Mouse (Mus musculus): Measurements from ENCODE around the gene Kremen2.

Kremen2 gene

DNA sequence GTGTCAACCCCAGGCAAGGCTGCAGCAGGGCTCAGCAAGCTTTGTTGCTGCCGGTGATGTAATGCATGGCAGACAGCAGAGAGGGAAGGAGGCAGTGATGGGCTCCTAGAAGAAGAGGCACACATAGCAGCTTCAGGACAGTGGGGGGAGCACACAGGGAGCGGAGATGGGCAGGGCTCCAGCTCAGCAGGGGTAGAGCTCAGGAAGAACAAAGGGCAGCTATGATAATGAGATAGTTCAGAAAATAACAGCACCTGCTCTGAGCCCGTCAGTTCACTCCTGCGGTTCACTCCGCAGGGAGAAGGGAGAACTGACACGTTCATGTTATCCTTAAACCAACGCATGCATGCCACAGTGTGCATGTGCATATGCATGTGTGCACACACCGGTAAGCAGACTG is 13.2 kb upstream of the Kremen2 start:
- no peak for DNase-seq

- DNase-seq, result no peak
Observed at GRCm38 (mm10) chr17:23757581-23757980, 11.9 kb upstream of the Kremen2 start.

GRCm38 (mm10) chr17:23755689-23756088 is 10.1 kb upstream of the Kremen2 start:
- DNase-seq, result no peak

- DNase-seq, result no peak
Observed at GRCm38 (mm10) chr17:23749400-23750191, 4.0 kb upstream of the Kremen2 start.

- peak; percentile 64 for DNase-seq
Observed at GRCm38 (mm10) chr17:23748631-23749391, 3.2 kb upstream of the Kremen2 start.

GRCm38 (mm10) chr17:23748026-23748425 is 2.4 kb upstream of the Kremen2 start:
- no peak for DNase-seq

- DNase-seq, result no peak
Observed at GRCm38 (mm10) chr17:23747471-23747870, 1.8 kb upstream of the Kremen2 start.

GRCm38 (mm10) chr17:23746767-23747166 is 1.1 kb upstream of the Kremen2 start:
- DNase-seq, result no peak

- no peak for DNase-seq
Observed at GRCm38 (mm10) chr17:23746311-23746710, 678 bp upstream of the Kremen2 start.

DNA sequence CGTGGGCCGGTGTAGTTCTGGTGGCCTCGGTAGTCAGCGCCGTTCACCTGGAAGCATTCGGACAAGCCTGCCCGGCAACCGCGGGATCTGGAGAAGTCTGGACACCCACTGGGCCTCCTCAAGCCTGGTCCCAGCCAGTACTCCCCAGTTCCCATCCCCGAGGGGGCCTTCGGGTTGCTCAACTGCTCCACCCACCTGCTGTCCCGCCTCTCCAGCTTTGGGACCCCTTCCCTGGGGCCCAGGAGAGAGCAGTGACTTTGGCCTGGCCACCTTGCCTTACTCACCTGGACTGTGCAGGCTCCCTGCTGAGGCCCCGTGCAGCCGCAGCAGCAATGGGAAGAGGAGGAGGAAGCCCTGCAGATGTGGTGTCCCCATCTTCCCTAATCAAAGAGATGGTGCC is 982 bp downstream of the Kremen2 start:
- no peak for DNase-seq

DNA sequence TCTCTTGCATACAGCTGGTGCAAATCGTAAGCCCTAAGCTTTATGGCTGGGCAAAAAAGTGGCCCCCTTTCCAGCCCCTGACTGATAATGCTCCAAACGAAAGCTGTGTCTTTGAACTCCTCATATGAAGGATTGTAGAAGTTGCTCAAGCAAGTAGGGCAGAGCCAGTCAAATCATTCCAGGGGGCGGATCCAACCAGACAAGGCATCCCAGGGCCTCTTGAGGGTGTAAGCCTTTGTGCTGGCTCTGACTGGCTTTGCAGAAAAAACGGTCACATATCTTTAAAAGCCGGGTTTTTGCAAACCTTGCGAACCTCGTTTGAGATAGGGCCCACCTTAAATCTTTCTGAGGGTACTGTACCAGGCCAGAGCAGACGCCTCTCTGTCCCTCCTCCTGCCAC is 1.6 kb downstream of the Kremen2 start:
- DNase-seq, result no peak

DNA sequence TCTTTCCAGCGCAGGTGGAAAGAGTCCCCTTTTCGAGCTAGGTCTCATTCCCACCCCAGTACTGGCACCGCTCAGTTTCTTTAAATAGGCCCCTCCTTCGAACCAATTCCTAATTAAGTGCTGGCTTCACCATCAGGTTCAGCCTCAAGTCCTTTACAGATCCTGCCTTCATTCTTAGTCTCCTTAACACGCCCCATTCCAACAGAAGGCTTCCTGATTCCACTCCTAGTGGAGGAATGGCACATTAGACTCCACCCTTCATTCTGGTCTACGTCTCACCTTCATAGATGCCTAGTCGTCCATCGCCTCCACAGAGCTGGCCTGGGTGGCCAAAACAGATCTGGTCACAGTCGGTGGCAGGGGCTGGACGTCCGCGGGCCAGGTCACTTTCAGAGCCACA is 2.7 kb downstream of the Kremen2 start:
- DNase-seq, result no peak

- no peak for DNase-seq
Observed at GRCm38 (mm10) chr17:23742210-23742793, 3.3 kb downstream of the Kremen2 start.

- no peak for DNase-seq
Observed at GRCm38 (mm10) chr17:23741359-23742209, 4.0 kb downstream of the Kremen2 start.

DNA sequence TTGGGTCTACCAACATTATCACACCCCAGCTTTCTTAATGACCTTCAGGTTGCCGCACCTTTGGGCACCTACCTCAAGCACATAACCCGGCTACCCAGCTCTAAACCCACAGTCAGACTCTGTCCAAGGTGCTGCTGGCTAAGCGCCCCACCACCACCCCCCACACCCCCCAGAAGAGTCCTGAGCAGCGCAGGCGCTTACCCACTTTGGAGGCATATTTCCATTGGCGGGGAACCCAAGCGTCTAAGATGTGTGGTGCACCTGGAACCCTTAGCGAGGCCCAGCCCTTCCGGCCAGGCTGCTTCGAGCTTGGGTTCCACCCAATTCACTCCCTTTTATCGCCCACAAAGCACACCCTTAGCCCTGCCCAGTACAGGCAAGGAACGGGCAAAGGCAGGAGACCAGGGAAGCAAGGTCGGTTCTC is 5.0 kb downstream of the Kremen2 start, which contains the start of gene Paqr4:
Gene Paqr4, minus strand, starts transcription at position 270 of the 424 bp plus-strand sequence.
- peak; percentile 72 for DNase-seq

GRCm38 (mm10) chr17:23740136-23740584 is 5.5 kb downstream of the Kremen2 start:
- DNase-seq, result peak; percentile 91

- DNase-seq, result no peak
Observed at GRCm38 (mm10) chr17:23739202-23740135, 6.2 kb downstream of the Kremen2 start.

DNA sequence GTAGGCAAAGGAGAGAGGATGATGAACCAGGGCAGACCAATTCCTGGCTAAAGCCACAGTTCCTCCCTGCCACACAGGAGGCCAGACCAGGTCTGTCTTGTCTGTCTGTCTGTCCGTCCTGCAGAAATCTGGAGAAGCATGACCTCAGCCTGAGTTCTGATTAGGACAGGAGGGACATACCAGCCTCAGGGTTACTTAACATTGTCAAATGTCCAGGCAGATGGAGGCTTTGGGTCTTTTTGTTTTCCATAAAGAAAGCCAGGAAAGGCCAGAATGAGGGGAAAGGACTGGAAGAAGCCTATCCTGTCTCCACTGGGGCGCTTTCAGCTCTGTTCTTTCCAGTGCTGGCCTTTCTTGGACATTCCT is 6.8 kb downstream of the Kremen2 start:
- no peak for DNase-seq

DNA sequence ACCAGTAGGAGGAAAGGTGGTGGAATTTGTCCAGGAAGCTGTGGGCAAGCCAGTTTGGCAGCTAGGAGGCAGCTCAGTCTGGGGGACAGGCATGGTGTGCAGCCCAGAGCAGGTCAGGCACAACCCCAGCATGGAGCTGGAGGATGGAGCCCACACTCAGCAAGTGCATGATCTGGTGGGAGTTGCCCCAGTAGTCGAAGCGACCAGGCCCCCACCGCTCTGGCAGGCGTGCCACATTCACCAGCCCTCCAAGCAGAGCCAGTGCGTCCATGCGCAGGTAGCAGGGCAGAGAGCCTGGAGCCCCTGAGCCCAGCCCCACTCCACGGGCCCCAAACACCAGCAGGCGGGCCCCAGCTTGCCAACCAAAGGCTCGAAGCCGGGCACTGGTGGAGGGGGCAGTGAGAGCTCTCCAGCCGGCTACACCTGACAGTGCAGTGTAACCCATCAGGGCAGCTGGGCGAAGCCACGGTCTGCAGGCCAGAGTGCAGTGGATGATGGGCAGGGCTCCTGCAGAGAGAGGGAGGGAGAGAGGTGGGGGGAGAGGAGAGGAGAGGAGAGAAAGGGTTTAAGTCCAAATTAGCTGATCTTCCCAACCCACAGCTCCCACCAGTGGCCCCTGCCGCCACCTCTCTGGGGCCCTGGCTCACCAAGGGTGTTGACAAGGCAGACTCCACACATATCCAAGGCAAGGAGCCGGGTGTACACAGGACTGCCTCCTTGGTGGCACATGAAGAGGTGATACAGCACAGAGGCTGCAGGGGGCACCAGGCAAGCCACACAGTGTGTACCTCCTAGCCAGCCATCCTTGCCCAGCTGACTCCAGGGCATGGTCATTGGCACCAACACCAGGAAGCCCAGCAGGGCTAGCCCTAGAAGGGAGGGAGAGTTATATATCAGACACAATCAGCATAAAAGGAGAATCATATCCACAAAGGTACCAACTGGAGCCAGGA is 7.9 kb downstream of the Kremen2 start:
- DNase-seq, result no peak

DNA sequence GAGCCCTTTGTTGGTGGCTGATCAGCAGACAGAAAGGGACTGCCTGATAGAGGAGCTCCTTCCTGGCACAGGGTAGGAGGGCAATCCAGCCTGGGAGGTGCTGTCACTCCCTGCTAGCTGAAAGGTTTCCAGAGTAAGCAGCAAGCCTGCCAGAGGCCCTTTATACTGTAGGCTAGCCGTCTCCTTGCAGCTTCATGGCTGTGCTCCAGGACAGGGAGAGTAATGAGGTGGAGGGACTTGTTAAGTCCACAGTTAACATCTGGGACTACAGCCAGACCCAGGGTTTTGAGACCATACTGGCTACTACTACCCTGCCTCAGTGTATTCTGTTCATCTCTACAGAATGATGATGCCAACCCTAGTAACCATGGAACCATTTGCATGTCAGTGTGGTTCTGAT is 11.3 kb downstream of the Kremen2 start:
- no peak for DNase-seq
